Mouse (Mus musculus): ENCODE measurements around the gene Olfr1199. TPM values are rescaled to one million over a fixed set of nuclear protein-coding genes. Genes with fewer than 3 reads are reported as not detected.

Gene Olfr1199
- not detected in 2 replicates for polyA plus RNA-seq (2016; fragmentation: Nextera tagmentation; extraction: Ambion mirVana)

DNA sequence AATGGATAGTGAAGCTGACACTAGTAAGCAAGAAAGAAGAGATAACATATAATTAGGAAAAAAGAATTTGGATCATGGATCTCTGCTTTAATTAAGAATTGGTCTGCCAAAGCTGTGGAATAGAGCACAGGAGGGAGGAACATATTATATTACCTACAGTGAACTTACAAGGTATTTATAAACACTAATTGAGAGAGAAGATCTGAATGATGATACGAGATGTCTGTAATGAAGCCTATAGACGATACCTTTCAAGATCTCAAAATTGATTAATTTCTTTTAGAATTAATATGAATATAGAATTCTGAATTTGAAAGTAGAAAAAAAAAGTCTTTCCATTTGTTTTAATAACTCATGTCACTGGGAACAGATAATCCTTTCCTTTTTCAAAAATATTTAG is at the start of gene Olfr1199:
Olfr1199 (minus strand) TSS at position 101 of the 400 bp plus-strand sequence.
- 91% methylated on average over 2 of the region's 2 CpGs for WGBS
- Histone ChIP-seq H3K27ac (no peak within 1 kb of the TSS), H3K9me3 (replicated peaks) (no peaks in the 10 kb centered on the region), H3K27me3 (ENCODE audit: low read depth, poor library complexity, severe bottlenecking) (no peaks in the 10 kb centered on the region), H3K36me3 (no peaks in the 10 kb centered on the region), H3K4me1 (no peaks in the 10 kb centered on the region), H3K4me3 (no peak within 1 kb of the TSS)
- DNase-seq (ENCODE audit: low spot score): no peak

DNA sequence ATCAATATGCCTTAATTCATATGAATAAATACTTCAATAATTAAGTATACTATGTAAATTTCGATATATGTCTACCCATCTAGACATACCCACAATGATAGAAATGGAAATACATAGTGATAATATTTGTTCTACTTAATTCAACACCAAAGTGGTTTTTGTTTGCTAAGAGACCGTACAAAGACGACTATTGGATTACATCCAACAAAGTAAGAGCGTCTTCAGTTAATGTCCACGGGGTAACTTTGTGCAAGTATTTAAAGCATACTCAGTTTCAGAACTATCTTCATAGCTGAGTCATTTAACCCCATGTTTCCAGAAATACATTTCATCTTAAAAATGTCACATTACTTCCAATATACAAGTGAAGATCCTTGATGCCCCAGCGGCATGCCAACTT is 32.5 kb upstream of the Olfr1199 start, which contains the start of gene Olfr1201:
Olfr1201 (plus strand) TSS at position 301 of the 400 bp plus-strand sequence.
- no peak for DNase-seq (ENCODE audit: low spot score)
- no peaks in the 10 kb centered on the region for H3K9me3 ChIP-seq (replicated peaks)
- no peaks in the 10 kb centered on the region for H3K27me3 ChIP-seq (ENCODE audit: low read depth, poor library complexity, severe bottlenecking)
- WGBS: 94% methylated on average over 6 of the region's 6 CpGs
- no peaks in the 10 kb centered on the region for H3K4me1 ChIP-seq
- H3K4me3 ChIP-seq: no peak within 1 kb of the TSS
- no peaks in the 10 kb centered on the region for H3K36me3 ChIP-seq
- no peak within 1 kb of the TSS for H3K27ac ChIP-seq

DNA sequence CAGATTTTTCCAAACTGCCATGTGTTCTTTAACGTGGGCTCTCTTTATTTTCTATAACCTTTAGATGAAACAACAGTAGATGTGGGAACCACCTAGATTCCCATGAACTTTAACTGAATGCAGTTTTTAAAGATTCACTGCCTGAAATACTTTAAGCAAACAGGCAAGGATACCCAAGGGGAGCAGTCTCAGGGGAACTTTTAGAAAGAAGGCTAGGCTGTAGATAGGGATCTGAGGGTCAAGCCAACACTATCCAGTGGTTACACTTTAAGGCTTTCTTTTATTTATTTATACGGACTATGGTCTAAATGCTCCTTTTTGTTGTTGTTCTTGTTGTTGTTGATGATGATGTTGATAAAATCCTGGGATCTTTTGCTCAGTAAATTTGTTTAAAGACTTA is 10.1 kb upstream of the Olfr1199 start, which contains the start of gene Olfr1200:
Olfr1200 (minus strand) TSS at position 101 of the 400 bp plus-strand sequence.
- Histone ChIP-seq H3K4me3 (no peak within 1 kb of the TSS), H3K27ac (no peak within 1 kb of the TSS), H3K9me3 (replicated peaks) (no peaks in the 10 kb centered on the region), H3K36me3 (no peaks in the 10 kb centered on the region), H3K27me3 (ENCODE audit: low read depth, poor library complexity, severe bottlenecking) (no peaks in the 10 kb centered on the region), H3K4me1 (no peaks in the 10 kb centered on the region)
- 87% methylated on average over 2 of the region's 2 CpGs for WGBS
- no peak for DNase-seq (ENCODE audit: low spot score)

DNA sequence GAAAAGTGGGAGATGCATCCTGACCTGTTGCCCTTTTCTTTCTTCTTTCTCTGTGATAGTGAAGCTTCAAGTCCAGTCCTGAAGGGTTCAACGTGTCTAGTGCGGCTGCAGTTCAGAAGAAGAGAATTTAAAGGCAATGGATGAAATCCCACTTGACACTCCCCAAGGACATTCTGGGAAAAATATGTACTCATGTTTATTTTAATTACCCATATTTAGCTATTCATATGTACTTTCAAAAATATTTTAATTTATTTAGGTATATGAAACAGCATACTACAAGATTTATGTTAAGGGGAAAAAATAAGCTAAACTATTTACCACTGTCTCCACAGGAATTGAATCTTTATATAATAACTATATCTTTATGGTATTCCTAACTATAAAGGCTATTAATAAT is 9.0 kb downstream of the Olfr1199 start, which contains the start of gene Olfr1198:
Olfr1198 (minus strand) TSS at position 101 of the 400 bp plus-strand sequence.
- Histone ChIP-seq H3K4me3 (no peak within 1 kb of the TSS), H3K36me3 (no peaks in the 10 kb centered on the region), H3K4me1 (no peaks in the 10 kb centered on the region), H3K27me3 (ENCODE audit: low read depth, poor library complexity, severe bottlenecking) (no peaks in the 10 kb centered on the region), H3K9me3 (replicated peaks) (no peaks in the 10 kb centered on the region), H3K27ac (no peak within 1 kb of the TSS)
- 91% methylated on average over 2 of the region's 2 CpGs for WGBS
- no peak for DNase-seq (ENCODE audit: low spot score)

DNA sequence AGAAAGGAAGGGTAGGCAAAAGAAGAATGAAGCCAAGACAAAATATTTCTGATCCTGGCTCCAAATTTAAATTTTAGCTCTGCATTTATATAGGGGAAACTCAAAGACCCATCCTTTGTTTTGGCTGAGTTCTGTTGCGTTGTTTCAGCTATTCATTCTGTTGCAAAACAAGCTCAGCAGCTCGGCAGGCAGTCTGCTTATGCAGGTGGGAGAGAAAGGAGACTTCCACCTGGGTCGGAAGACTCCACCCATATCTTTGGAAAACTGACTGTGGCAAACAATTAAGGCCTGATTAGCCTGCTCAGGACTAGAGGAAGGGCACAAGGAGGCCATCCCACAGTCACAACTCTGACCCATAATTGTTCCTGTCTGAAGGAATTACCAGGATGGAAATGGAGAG is 16.9 kb downstream of the Olfr1199 start:
- Histone ChIP-seq H3K27ac (no peak overlapping the region), H3K36me3 (no peaks in the 10 kb centered on the region), H3K4me1 (no peaks in the 10 kb centered on the region), H3K9me3 (replicated peaks) (no peaks in the 10 kb centered on the region), H3K27me3 (ENCODE audit: low read depth, poor library complexity, severe bottlenecking) (no peaks in the 10 kb centered on the region), H3K4me3 (no peak overlapping the region)
- 86% methylated on average over 3 of the region's 3 CpGs for WGBS
- no peak for DNase-seq (ENCODE audit: low spot score)

DNA sequence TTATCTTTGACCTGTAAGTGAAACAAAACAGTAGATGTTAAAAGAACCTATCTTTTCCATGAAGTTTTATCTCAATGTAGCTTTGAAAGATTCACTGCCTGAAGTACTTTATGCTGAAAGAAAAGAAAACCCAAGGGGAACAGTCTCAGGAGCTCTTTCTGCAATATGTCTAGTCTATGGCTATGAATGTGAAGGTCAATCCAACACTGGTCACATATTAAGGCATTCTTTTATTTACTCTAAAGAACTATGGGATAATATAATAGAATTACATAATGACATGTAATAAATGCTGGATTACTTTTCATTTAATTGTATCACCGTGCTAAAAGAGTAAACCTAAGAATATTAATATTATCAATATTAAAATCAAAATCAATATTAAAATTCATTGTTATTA is 28.0 kb downstream of the Olfr1199 start, which contains the start of gene Olfr1197:
Olfr1197 (minus strand) TSS at position 101 of the 400 bp plus-strand sequence.
- Histone ChIP-seq H3K36me3 (no peaks in the 10 kb centered on the region), H3K4me3 (no peak within 1 kb of the TSS)
- WGBS: 85% methylated on average over 1 of the region's 1 CpGs

DNA sequence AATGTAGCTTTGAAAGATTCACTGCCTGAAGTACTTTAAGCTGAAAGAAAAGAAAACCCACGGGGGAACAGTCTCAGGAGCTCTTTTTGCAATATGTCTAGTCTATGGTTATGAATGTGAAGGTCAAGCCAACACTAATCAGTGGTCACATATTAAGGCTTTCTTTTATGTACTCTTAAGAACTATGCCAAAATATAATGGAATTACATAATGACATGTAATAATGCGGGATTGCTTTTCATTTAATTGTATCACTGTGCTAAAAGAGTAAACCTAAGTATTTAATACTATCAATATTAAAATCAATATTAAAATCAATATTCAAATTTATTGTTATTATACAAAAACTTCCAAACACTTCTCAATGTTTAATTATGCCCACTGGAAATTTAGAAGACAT is 55.8 kb downstream of the Olfr1199 start, which contains the start of gene Olfr1196:
Olfr1196 (minus strand) TSS at position 101 of the 400 bp plus-strand sequence.
- 94% methylated on average over 2 of the region's 2 CpGs for WGBS
- Histone ChIP-seq H3K36me3 (no peaks in the 10 kb centered on the region), H3K4me3 (no peak within 1 kb of the TSS), H3K27me3 (ENCODE audit: low read depth, poor library complexity, severe bottlenecking) (no peaks in the 10 kb centered on the region), H3K9me3 (replicated peaks) (no peaks in the 10 kb centered on the region), H3K4me1 (no peaks in the 10 kb centered on the region), H3K27ac (no peak within 1 kb of the TSS)
- no peak for DNase-seq (ENCODE audit: low spot score)

More for the DNA sequence above, 28.0 kb downstream of the Olfr1199 start, which contains the start of gene Olfr1197:
- no peaks in the 10 kb centered on the region for H3K27me3 ChIP-seq (ENCODE audit: low read depth, poor library complexity, severe bottlenecking)
- no peak for DNase-seq (ENCODE audit: low spot score)
- H3K9me3 ChIP-seq (replicated peaks): no peaks in the 10 kb centered on the region
- no peaks in the 10 kb centered on the region for H3K4me1 ChIP-seq
- H3K27ac ChIP-seq: no peak within 1 kb of the TSS

Other genes starting within 250 kb of the Olfr1199 start
- gene Olfr1186, start 241.9 kb downstream of the Olfr1199 start, polyA plus RNA-seq (2016; fragmentation: Nextera tagmentation; extraction: Ambion mirVana): not detected in 2 replicates
- gene Olfr1188, start 203.5 kb downstream of the Olfr1199 start, polyA plus RNA-seq (2016; fragmentation: Nextera tagmentation; extraction: Ambion mirVana): not detected in 2 replicates
- not detected in 2 replicates for gene Olfr1189, start 174.0 kb downstream of the Olfr1199 start, polyA plus RNA-seq (2016; fragmentation: Nextera tagmentation; extraction: Ambion mirVana)
- gene Olfr1191-ps1, start 119.9 kb downstream of the Olfr1199 start, polyA plus RNA-seq (2016; fragmentation: Nextera tagmentation; extraction: Ambion mirVana): not detected in 2 replicates
- not detected in 2 replicates for gene Olfr1192-ps1, start 112.0 kb downstream of the Olfr1199 start, polyA plus RNA-seq (2016; fragmentation: Nextera tagmentation; extraction: Ambion mirVana)
- gene Olfr1193, start 84.8 kb downstream of the Olfr1199 start, polyA plus RNA-seq (2016; fragmentation: Nextera tagmentation; extraction: Ambion mirVana): not detected in 2 replicates
- not detected in 2 replicates for gene Olfr1195, start 71.3 kb downstream of the Olfr1199 start, polyA plus RNA-seq (2016; fragmentation: Nextera tagmentation; extraction: Ambion mirVana)
- not detected in 2 replicates for gene Olfr1196, start 55.9 kb downstream of the Olfr1199 start, polyA plus RNA-seq (2016; fragmentation: Nextera tagmentation; extraction: Ambion mirVana)
- not detected in 2 replicates for gene Olfr1197, start 28.1 kb downstream of the Olfr1199 start, polyA plus RNA-seq (2016; fragmentation: Nextera tagmentation; extraction: Ambion mirVana)
- gene Olfr1198, start 9.1 kb downstream of the Olfr1199 start, polyA plus RNA-seq (2016; fragmentation: Nextera tagmentation; extraction: Ambion mirVana): not detected in 2 replicates
- not detected in 2 replicates for gene Olfr1200, start 10.0 kb upstream of the Olfr1199 start, polyA plus RNA-seq (2016; fragmentation: Nextera tagmentation; extraction: Ambion mirVana)
- not detected in 2 replicates for gene Olfr1201, start 32.6 kb upstream of the Olfr1199 start, polyA plus RNA-seq (2016; fragmentation: Nextera tagmentation; extraction: Ambion mirVana)
- gene Olfr1202, start 54.0 kb upstream of the Olfr1199 start, polyA plus RNA-seq (2016; fragmentation: Nextera tagmentation; extraction: Ambion mirVana): 0.04 TPM in 2 replicates
- gene Olfr1205, start 69.3 kb upstream of the Olfr1199 start, polyA plus RNA-seq (2016; fragmentation: Nextera tagmentation; extraction: Ambion mirVana): not detected in 2 replicates
- gene Olfr1204, start 88.8 kb upstream of the Olfr1199 start, polyA plus RNA-seq (2016; fragmentation: Nextera tagmentation; extraction: Ambion mirVana): not detected in 2 replicates
- not detected in 2 replicates for gene Olfr1206, start 102.8 kb upstream of the Olfr1199 start, polyA plus RNA-seq (2016; fragmentation: Nextera tagmentation; extraction: Ambion mirVana)
- gene Olfr1208, start 141.8 kb upstream of the Olfr1199 start, polyA plus RNA-seq (2016; fragmentation: Nextera tagmentation; extraction: Ambion mirVana): not detected in 2 replicates
- gene Olfr1209, start 154.7 kb upstream of the Olfr1199 start, polyA plus RNA-seq (2016; fragmentation: Nextera tagmentation; extraction: Ambion mirVana): not detected in 2 replicates
- gene Olfr1211, start 177.6 kb upstream of the Olfr1199 start, polyA plus RNA-seq (2016; fragmentation: Nextera tagmentation; extraction: Ambion mirVana): not detected in 2 replicates
- not detected in 2 replicates for gene Olfr1212, start 193.5 kb upstream of the Olfr1199 start, polyA plus RNA-seq (2016; fragmentation: Nextera tagmentation; extraction: Ambion mirVana)
- not detected in 2 replicates for gene Gm13762, start 219.8 kb upstream of the Olfr1199 start, polyA plus RNA-seq (2016; fragmentation: Nextera tagmentation; extraction: Ambion mirVana)
- not detected in 2 replicates for gene Olfr1214, start 232.2 kb upstream of the Olfr1199 start, polyA plus RNA-seq (2016; fragmentation: Nextera tagmentation; extraction: Ambion mirVana)
- gene Olfr1215, start 246.5 kb upstream of the Olfr1199 start, polyA plus RNA-seq (2016; fragmentation: Nextera tagmentation; extraction: Ambion mirVana): not detected in 2 replicates

Data from limb, embryonic 10.5 days (tissue).